Mouse (Mus musculus): ENCODE measurements around the gene Timp1. TPM values are rescaled to one million over a fixed set of nuclear protein-coding genes. Genes with fewer than 3 reads are reported as not detected.

Timp1 gene
- 0.74 and 0.92 TPM in 2 replicates for polyA plus RNA-seq (2021; fragmentation: Nextera tagmentation)
- long read RNA-seq, experiment 1 = 0 reads
- long read RNA-seq, experiment 2 = 0 reads

GRCm38 (mm10) chrX:20869962-20870513 lies at the start of gene Timp1:
Gene Timp1, plus strand, starts transcription at chrX:20870166.

GRCm38 (mm10) chrX:20920844-20921364 lies 50.9 kb downstream of the Timp1 start, which contains the start of gene Syn1:
Gene Syn1, minus strand, starts transcription at chrX:20921004.

Other genes starting within 250 kb of the Timp1 start
- 108 and 116 TPM in 2 replicates for gene Uba1, start 211.8 kb upstream of the Timp1 start, polyA plus RNA-seq (2021; fragmentation: Nextera tagmentation)
- 83.5 and 248 TPM in 2 replicates for gene Cdk16, start 182.2 kb upstream of the Timp1 start, polyA plus RNA-seq (2021; fragmentation: Nextera tagmentation)
- 25.3 and 35.6 TPM in 2 replicates for gene Usp11, start 166.3 kb upstream of the Timp1 start, polyA plus RNA-seq (2021; fragmentation: Nextera tagmentation)
- gene Araf, start 72.4 kb upstream of the Timp1 start, polyA plus RNA-seq (2021; fragmentation: Nextera tagmentation) = 153 and 212 TPM in 2 replicates
- 79.1 and 178 TPM in 2 replicates for gene Syn1, start 50.8 kb downstream of the Timp1 start, polyA plus RNA-seq (2021; fragmentation: Nextera tagmentation)
- 1.1 and 1.2 TPM in 2 replicates for gene Cfp, start 61.4 kb downstream of the Timp1 start, polyA plus RNA-seq (2021; fragmentation: Nextera tagmentation)
- 25.7 and 39.8 TPM in 2 replicates for gene Elk1, start 80.4 kb downstream of the Timp1 start, polyA plus RNA-seq (2021; fragmentation: Nextera tagmentation)
- 18.1 and 23.1 TPM in 2 replicates for gene Uxt, start 91.9 kb downstream of the Timp1 start, polyA plus RNA-seq (2021; fragmentation: Nextera tagmentation)
- gene Zfp182, start 192.2 kb downstream of the Timp1 start, polyA plus RNA-seq (2021; fragmentation: Nextera tagmentation) = 2.4 and 2.5 TPM in 2 replicates
- not detected in 2 replicates for gene Spaca5, start 198.2 kb downstream of the Timp1 start, polyA plus RNA-seq (2021; fragmentation: Nextera tagmentation)
- gene Zfp300, start 219.4 kb downstream of the Timp1 start, polyA plus RNA-seq (2021; fragmentation: Nextera tagmentation) = 0.82 and 1.7 TPM in 2 replicates
- not detected in 2 replicates for gene Ssxa1, start 245.7 kb downstream of the Timp1 start, polyA plus RNA-seq (2021; fragmentation: Nextera tagmentation)

Data from left cerebral cortex, adult 6 months (tissue).